Mouse (Mus musculus) brain, embryonic 14.5 days (tissue): Measurements from ENCODE around the gene 2300009A05Rik. TPM values are rescaled to one million over a fixed set of nuclear protein-coding genes. Genes with fewer than 3 reads are reported as not detected.
A peak's percentile ranks its signal among the peaks of the same experiment; 100 is the strongest.

Experiments
- DNase-seq: peaks from one replicate; pipeline ENCODE4 v3.0.0-alpha.2; 2011; ENCODE audit warnings: low read depth
- CTCF ChIP-seq: fragments of 200-500 bp; IDR thresholded peaks from 2 replicates; pipeline ENCODE4 v1.5.1; 2012; ENCODE audit warnings: inconsistent platforms, mild to moderate bottlenecking, moderate library complexity, borderline replicate concordance; ENCODE audit not compliant: insufficient read depth, insufficient read length; ENCODE audit errors: extremely low read depth
- POLR2A ChIP-seq: fragments of 200-500 bp; IDR thresholded peaks from 2 replicates; pipeline ENCODE4 v1.6.1; 2012; ENCODE audit warnings: mild to moderate bottlenecking, inconsistent platforms, borderline replicate concordance; ENCODE audit not compliant: poor library complexity, insufficient read depth, insufficient read length, severe bottlenecking; ENCODE audit errors: extremely low read depth
- polyA plus RNA-seq: library from polyadenylated mRNA; depleted of rRNA; stranded (reverse); fragments of >200 nt; gene quantifications from 2 replicates; pipeline ENCODE4 v1.2.3, GENCODE M21; 2012

2300009A05Rik gene
- polyA plus RNA-seq, 1 experiment, result 40.2 TPM

DNA sequence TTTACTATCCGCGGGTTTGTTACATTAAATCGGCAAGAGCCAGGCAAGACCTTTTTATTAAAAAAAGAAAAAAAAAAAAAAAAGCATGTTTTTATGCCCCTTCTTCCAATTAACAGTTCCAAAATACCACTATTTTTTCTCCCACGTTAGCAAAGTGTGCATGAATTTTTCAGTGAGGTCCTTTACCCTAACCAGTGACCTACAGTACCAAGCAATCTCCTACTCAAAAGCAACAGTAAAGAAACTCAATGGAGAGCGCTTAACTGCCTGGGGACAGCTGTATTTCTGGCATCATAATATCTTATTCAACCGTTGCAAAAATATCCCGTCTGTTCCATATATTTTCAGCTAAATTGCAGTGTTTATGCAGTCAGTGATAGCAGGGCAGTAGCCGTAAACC lies 20.9 kb downstream of the 2300009A05Rik start:
- no peak for DNase-seq
- TF ChIP-seq POLR2A (no peak), CTCF (no peak)

- peak; percentile 96 for DNase-seq
- TF ChIP-seq CTCF (no peak), POLR2A (peak; percentile 22; the same call in 1 of the 2 replicates)
Observed at GRCm38 (mm10) chr9:63377270-63378142, 21.5 kb downstream of the 2300009A05Rik start, which contains the start of gene Map2k5. TSS of gene Map2k5 (minus strand) at chr9:63377902.

GRCm38 (mm10) chr9:63373315-63373714 lies 25.7 kb downstream of the 2300009A05Rik start:
- TF ChIP-seq CTCF (no peak), POLR2A (no peak)
- DNase-seq, result no peak

DNA sequence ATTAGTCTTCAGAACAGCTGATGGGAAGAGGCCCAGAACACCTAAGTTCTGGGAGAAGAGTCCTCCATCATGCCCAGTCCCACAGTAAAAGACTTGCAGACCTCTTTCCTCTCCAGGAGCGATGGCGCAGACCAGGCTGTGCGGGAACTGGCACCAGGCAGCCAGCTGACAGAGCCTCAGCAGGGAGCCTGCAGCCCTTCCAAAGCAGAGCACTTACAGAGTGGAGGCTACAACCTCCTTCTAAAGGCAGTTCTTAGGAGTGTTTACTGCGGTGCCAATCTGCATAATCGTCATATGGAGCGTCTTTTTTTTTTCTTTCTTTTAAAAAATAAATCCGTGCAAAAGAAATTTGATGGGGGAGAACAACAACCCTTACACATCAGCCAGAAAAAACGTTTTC lies 26.5 kb downstream of the 2300009A05Rik start:
- peak; percentile 39 for DNase-seq
- TF ChIP-seq CTCF (no peak), POLR2A (no peak)

DNA sequence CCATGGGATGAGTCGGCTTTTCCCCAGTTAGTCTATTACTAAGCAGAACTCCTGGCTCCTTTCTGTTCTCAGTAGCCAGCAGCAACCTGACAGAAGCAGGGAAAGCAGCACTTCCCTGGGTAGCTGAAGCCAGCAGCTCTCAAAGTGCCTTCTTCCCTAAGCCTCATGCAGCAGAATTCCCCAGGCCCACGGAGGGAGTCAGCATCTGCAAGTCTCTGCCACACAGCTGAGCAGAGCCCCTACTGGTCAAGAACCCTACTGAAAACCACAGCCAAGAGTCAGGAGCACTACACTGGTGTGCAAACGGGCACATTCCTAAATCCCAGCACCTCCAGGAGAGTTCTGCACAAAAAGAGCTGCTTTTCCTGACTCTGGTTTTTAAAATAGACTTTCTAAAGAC lies 38.6 kb downstream of the 2300009A05Rik start:
- no peak for DNase-seq
- TF ChIP-seq POLR2A, result no peak
- TF ChIP-seq CTCF, result peak; percentile 32; the same call in 1 of the 2 replicates

- TF ChIP-seq CTCF, result no peak
- no peak for TF ChIP-seq POLR2A
- no peak for DNase-seq
Observed at GRCm38 (mm10) chr9:63359016-63359415, 40.0 kb downstream of the 2300009A05Rik start.

DNA sequence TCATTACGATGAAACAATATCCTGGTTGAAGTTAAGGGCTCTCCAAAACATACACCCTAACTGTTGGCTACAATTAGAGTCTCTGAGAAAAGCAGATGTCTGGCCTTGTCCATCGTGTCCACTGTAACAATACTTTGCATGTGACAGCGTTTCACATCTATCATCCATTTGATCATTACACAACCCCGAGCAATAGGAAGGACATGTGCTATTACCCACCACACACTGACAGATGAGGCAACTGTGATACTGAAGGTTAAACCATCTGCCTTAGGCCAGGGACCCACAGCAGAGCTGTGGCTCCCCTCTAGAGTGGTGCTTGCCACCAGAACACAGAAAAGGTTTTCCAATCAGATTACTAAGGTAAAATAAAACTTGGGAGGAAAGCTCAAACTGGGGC lies 42.3 kb downstream of the 2300009A05Rik start:
- TF ChIP-seq CTCF (no peak), POLR2A (no peak)
- no peak for DNase-seq

DNA sequence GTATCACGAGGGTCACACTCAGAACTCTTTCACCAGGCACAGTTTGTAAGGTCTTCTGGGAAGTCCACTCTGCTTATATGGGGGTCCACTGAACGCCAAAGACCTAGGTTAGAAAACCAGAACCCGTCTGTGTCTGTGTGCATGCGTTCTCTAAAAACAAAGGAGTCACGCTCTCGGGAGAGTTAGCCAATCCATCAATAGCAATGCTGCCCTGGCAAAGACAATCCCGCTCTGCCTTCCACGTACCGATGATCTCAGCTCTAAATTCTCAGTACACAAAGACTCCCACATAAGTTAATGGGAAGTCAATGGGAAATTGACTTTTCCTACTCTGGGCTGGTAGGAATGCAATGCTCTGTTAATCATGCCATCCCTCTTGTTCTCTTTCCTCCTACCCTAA lies 42.8 kb downstream of the 2300009A05Rik start:
- TF ChIP-seq POLR2A, result no peak
- TF ChIP-seq CTCF, result no peak
- no peak for DNase-seq

DNA sequence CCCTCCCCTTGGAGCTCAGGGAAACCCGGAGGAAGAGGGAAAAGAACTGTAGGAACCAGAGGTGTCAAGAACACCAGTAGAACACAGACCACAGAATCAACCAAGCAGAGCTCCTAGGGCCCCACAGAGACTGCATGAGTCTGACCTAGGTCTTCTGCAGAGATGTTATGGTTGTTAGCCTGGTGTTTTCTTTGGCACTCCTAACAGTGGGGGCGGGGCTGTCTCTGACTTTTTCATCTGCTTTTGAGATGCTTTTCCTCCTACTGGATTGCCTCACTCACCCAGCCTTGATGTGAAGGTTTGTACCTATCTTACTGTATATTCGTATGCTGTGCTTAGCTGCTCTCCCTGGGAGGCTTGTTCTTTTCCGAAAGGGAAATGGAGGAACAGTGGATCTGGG lies 44.9 kb downstream of the 2300009A05Rik start:
- no peak for DNase-seq
- TF ChIP-seq CTCF, result no peak
- no peak for TF ChIP-seq POLR2A

GRCm38 (mm10) chr9:63350030-63350429 lies 49.0 kb downstream of the 2300009A05Rik start:
- no peak for DNase-seq
- TF ChIP-seq CTCF, result no peak
- TF ChIP-seq POLR2A, result no peak

GRCm38 (mm10) chr9:63349241-63349640 lies 49.8 kb downstream of the 2300009A05Rik start:
- no peak for DNase-seq
- TF ChIP-seq CTCF, result no peak
- no peak for TF ChIP-seq POLR2A

DNA sequence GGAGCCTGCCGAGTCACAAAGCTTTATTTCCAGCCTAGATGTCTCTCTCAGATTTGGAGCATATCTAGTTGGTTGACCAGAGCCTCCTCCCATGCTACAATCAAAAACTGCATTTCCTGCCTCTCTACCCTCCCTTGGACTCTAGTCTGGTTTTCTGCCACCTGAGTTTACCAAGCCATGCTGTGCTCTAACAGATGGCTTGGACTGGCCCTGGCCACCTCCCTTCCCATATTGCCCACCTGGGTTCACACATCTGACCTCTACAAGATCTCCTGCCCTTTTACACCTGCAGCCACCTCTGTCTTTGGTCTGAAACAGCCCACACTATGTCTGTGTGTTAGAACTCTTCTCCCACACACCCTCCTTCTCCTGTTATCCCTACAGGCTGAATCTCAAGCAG lies 50.9 kb downstream of the 2300009A05Rik start:
- no peak for DNase-seq
- TF ChIP-seq CTCF (no peak), POLR2A (no peak)
